Mouse (Mus musculus) liver, adult 2 months (tissue): ENCODE measurements at regions not wholly inside any gene's neighbourhood (a gene's known extent, or its start where the extent isn't known, plus 50 kb on each side); places are given as distances from the start of the nearest gene placed in this dataset.

Experiments used
- CTCF ChIP-seq: fragments of 200-500 bp; IDR thresholded peaks from 2 replicates; pipeline ENCODE4 v1.5.1; 2011; ENCODE audit warnings: low read depth, low read length, control low read depth
- POLR2A ChIP-seq: fragments of 200-500 bp; IDR thresholded peaks from 2 replicates; pipeline ENCODE4 v1.6.1; 2011; ENCODE audit warnings: low read length, control low read depth; ENCODE audit not compliant: insufficient read depth; ENCODE audit errors: extremely low read depth

GRCm38 (mm10) chr5:42575971-42576370 lies 508.2 kb downstream of the Gm16223 start:
- TF ChIP-seq CTCF (no peak), POLR2A (no peak)
